Mouse (Mus musculus) heart, postnatal 0 days (tissue): ENCODE data around the gene Pik3c2g.

Experiments
- CTCF ChIP-seq: IDR thresholded peaks from 2 replicates; pipeline ENCODE4 v1.5.1; 2016; ENCODE audit warnings: antibody characterized with exemption, control low read depth, low read depth
- EP300 ChIP-seq: IDR thresholded peaks from 2 replicates; pipeline ENCODE4 v1.6.1; 2016; ENCODE audit warnings: antibody characterized with exemption, low read depth

DNA sequence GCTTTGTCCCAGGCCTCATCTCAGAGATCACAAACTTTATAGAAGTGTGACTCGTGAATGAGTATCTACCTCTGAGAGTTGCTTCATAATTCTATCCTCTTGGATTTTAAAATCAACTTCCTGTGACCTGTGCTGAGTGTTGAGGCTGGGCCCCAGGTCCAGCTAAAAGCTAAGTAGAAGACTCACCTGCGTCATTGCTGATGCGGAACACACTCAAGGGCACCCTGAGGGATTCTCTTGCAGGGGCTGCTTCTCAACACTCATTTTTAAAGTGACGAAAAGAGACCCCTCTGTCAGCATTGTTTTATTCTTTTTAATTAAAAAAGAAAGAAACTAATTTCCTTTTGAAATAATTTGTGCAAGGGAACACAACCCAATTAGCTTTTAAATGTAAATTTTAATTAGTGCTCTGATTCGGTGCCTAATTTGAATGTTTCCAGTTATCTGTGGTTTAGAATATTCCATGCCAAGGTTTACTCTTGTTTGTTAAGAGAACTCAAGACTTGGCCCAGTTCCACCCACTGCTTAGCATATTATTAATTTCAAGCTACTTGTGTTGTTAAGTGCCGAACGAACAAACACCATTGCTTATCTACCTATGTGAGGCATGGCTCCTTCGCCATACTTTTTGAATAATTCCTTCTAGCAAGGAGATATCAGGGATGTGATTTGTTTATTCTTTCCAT is 212.7 kb downstream of the Pik3c2g start:
- no peak for TF ChIP-seq EP300
- TF ChIP-seq CTCF = no peak
